Mouse (Mus musculus): ENCODE results near the gene Mctp1.

DNA sequence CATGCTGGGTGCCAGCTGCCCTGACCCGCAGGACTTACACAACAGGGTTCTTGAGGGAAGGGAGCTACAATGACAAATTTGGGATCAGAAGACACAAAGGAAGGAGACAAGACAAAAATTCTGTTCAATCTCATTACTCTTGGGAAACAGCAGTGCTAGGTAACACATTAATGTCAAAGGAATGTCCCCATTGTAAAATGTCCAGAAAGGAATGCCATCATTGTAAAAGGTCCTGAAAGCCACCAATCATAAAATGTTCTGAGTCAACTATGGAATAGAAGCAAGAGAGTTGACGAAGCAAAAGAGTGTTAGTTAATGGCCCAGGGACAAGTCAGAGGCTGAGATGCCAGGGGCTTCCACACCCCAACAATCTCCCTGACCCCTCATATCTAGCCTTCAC, 145.6 kb downstream of the Mctp1 start:
- TF ChIP-seq CTCF (IDR thresholded peaks at IDR 0.05; ENCODE audit: control insufficient read depth, insufficient read depth, low read length) (no peak), POLR2A (IDR thresholded peaks at IDR 0.05; ENCODE audit: borderline replicate concordance, control insufficient read depth, low read depth, low read length) (no peak)
